Mouse (Mus musculus) intestine, postnatal 0 days (tissue): ENCODE measurements around the gene Them4. TPM values are rescaled to one million over a fixed set of nuclear protein-coding genes. Genes with fewer than 3 reads are reported as not detected.

Experiments
- ATAC-seq: fragments of 200-750 bp; cut with Nextera tagmentation; 2 replicates; pipeline ENCODE4 v1.8.0; 2017; ENCODE audit warnings: mild to moderate bottlenecking, moderate TSS enrichment, moderate library complexity
- H3K27ac ChIP-seq: fragments of 300-500 bp; sonication (generic); 2 replicates; pipeline ENCODE4 v1.5.1; 2014; ENCODE audit warnings: mild to moderate bottlenecking, low read depth, low read length, moderate library complexity
- H3K27me3 ChIP-seq: fragments of 300-500 bp; sonication (generic); replicated peaks from 2 replicates; pipeline ENCODE4 v1.6.1; 2014; ENCODE audit warnings: low read length, mixed read lengths; ENCODE audit not compliant: control insufficient read depth, insufficient read depth
- H3K36me3 ChIP-seq: fragments of 300-500 bp; sonication (generic); 2 replicates; pipeline ENCODE4 v1.6.1; 2014; ENCODE audit warnings: mild to moderate bottlenecking, moderate library complexity; ENCODE audit not compliant: control insufficient read depth, insufficient read depth
- H3K4me1 ChIP-seq: fragments of 300-500 bp; sonication (generic); replicated peaks from 2 replicates; pipeline ENCODE4 v1.6.1; 2014; ENCODE audit warnings: antibody characterized with exemption, low read length, mixed read lengths; ENCODE audit not compliant: control insufficient read depth, insufficient read depth
- H3K4me2 ChIP-seq: fragments of 300-500 bp; sonication (generic); replicated peaks from 2 replicates; pipeline ENCODE4 v1.6.1; 2014; ENCODE audit warnings: low read depth, mild to moderate bottlenecking, moderate library complexity
- H3K4me3 ChIP-seq: fragments of 300-500 bp; sonication (generic); 2 replicates; pipeline ENCODE4 v1.5.1; 2014; ENCODE audit warnings: low read depth, low read length
- H3K9ac ChIP-seq: fragments of 300-500 bp; sonication (generic); 2 replicates; pipeline ENCODE4 v1.6.1; 2014; ENCODE audit warnings: mild to moderate bottlenecking, low read depth, low read length
- H3K9me3 ChIP-seq: fragments of 300-500 bp; sonication (generic); 2 replicates; pipeline ENCODE4 v1.6.1; 2016; ENCODE audit warnings: mixed run types; ENCODE audit not compliant: control insufficient read depth
- CTCF ChIP-seq: sonication (generic); IDR thresholded peaks from 2 replicates; pipeline ENCODE4 v1.5.1; 2016; ENCODE audit warnings: low read depth, mild to moderate bottlenecking, control low read depth, antibody characterized with exemption, moderate library complexity
- WGBS: fragments of 180-500 bp; shearing (Covaris S2); extraction: QIAGEN DNeasy Blood & Tissue Kit; methylation state at CpG from one replicate; pipeline ENCODE4 v1.1.7; 2014; 5-methylcytosine and 5-hydroxymethylcytosine counted together
- polyA plus RNA-seq: library from polyadenylated mRNA; unstranded; fragments of >200 nt; fragmentation: Nextera tagmentation; extraction: Ambion mirVana; gene quantifications from 2 replicates; pipeline ENCODE4 v1.2.1, GENCODE M21; 2015

Gene Them4
- polyA plus RNA-seq, 1 experiment from 2014 or later, result 18.0 TPM

DNA sequence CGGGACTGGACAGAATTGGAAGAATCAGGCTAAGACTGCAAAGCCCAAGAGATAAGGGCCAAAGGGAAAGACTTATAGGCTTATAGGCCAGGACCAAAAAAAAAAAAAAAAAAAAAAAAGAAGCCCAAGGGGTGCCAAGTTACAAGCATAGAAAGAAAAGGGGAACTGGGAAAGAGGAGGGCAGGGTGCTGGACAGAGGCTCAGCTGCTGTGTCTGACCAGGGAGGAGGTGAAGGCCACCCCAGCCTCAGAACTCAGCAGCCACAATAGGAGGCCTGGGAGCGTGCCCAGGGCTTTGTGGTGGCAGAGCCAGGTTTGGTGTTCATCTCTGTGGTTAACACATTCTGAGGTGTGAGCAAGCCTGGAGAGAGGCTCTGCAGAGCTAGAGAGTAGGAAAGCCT, 65.3 kb downstream of the Them4 start:
- 74% methylated on average over 2 of the region's 2 CpGs for WGBS
- ATAC-seq, result no peak
- no peak overlapping the region for H3K4me3 ChIP-seq

DNA sequence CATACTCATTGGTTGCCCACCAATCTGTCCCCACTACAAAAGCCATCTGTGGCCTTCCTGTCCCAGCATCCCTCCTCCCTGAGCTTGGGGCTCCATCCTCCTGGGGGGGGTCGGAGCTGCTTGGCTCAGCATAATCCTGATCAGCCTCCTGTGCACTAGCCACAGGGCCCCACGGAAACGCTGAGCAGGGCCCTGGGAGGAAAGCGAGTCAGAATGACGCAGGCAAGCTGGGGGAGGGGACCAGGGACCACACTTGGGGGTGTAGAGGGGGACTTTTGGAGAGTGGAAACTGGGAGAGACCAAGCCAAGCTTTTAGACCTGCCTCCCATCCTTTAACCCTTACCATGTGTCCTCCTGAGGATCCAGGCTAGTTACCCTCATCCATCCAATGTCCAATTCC, 66.0 kb downstream of the Them4 start:
- H3K27me3 ChIP-seq, result no peaks in the 10 kb centered on the region
- H3K27ac ChIP-seq, result no peak overlapping the region
- no peaks in the 10 kb centered on the region for H3K9me3 ChIP-seq
- 57% methylated on average over 5 of the region's 5 CpGs for WGBS
- no peak overlapping the region for H3K4me3 ChIP-seq
- H3K9ac ChIP-seq, result no peak overlapping the region
- H3K36me3 ChIP-seq, result peaks cover 7% of the 10 kb centered on the region; the same call in 1 of the 2 replicates
- ATAC-seq, result no peak
- no peak for TF ChIP-seq CTCF
- H3K4me1 ChIP-seq, result peaks cover 11% of the 10 kb centered on the region; the same call in 1 of the 2 replicates
- H3K4me2 ChIP-seq, result no peak overlapping the region

More for the DNA sequence above, 65.3 kb downstream of the Them4 start:
- no peak overlapping the region for H3K27ac ChIP-seq
- H3K27me3 ChIP-seq, result no peaks in the 10 kb centered on the region
- H3K4me2 ChIP-seq, result peak overlapping the region; percentile 71; the same call in 1 of the 2 replicates
- H3K9ac ChIP-seq, result no peak overlapping the region
- no peaks in the 10 kb centered on the region for H3K9me3 ChIP-seq
- H3K4me1 ChIP-seq, result peaks cover 11% of the 10 kb centered on the region; the same call in 1 of the 2 replicates
- no peak for TF ChIP-seq CTCF
- H3K36me3 ChIP-seq, result peaks cover 7% of the 10 kb centered on the region; the same call in 1 of the 2 replicates

DNA sequence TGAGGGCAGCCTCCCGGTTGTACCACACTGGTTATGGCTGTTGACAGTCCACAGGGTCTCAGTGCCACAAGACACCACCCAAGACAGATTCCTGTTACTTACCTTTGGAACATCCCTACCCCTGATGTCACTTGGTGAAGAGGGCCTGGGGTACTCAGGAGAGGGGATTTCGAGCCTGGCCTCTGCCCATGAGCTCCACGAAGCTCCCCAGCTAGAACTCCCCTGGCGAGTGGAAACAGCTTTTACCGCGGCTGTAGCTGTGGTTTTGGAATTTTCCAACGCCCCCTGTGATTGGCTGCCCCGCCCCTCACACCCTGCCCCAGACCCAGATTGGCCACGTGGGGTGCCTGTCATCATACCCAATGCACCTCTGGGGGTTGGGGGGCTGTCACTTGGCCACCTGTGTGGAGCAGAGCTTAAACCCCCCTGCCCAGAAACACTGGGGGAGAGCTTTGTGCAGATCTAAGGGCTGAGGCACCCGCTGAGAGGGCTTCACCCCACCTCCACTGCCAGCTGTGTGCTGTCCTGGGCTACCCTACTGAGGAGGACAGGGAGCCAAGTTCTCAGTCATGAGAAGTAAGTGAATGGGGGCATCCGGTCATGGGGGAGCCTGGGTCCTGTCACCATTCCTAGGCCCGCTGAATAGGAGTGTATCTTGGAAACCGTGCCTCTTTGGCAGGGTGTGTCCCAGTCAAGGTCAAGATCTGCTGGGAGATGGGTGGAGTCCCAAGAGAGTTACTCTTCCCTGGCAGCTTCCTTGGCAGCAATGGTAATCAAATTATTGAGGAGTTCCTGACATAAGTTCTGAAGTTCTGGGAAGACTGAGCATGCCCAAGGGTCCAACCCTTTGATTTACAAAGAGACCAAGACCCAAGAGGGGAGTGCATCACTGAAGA, 67.4 kb downstream of the Them4 start:
- ATAC-seq, result no peak
- H3K36me3 ChIP-seq, result peaks cover 7% of the 10 kb centered on the region; the same call in 1 of the 2 replicates
- H3K27ac ChIP-seq, result no peak overlapping the region
- no peaks in the 10 kb centered on the region for H3K9me3 ChIP-seq
- H3K27me3 ChIP-seq, result no peaks in the 10 kb centered on the region
- 19% methylated on average over 13 of the region's 13 CpGs for WGBS
- peaks cover 11% of the 10 kb centered on the region; the same call in 1 of the 2 replicates for H3K4me1 ChIP-seq
- H3K4me2 ChIP-seq, result no peak overlapping the region
- no peak overlapping the region for H3K4me3 ChIP-seq
- TF ChIP-seq CTCF, result no peak
- no peak overlapping the region for H3K9ac ChIP-seq

DNA sequence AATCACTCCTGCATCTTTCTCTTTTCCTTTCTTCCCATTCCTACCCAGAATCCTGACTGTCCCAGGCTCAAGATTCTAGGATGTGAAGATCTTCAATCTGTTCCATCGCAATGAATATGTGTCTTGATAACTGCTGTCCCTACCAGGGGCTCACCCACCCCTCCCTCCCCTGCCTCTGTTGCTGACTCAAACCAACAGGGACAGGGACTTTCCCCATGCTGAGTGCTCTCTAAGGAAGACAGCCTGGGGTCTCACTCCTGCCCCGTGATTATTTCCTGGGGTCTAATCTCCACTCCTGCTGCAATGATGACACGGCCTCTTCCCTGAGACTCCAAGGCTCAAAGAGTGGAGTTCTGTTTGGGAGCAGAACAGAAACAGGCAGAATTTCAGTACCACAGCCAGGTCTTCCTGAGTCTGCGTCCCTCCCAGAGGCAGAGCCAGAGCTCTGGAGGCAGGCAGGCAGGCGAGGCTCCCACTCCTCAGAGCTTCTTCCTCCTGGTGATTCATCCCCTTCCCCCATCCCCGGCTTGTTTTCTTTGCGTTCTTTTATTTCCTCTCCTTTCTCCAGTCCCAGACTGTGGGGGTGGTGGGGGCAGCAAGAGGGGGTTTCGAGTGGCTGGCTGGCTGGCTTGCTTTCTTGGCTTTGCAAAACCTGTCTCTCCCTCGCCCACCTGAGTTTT, 70.1 kb downstream of the Them4 start:
- no peak for TF ChIP-seq CTCF
- no peak for ATAC-seq
- Histone ChIP-seq H3K4me3 (no peak overlapping the region), H3K27me3 (no peaks in the 10 kb centered on the region), H3K9me3 (no peaks in the 10 kb centered on the region), H3K4me1 (0 out of 2 replicates have a peak, but pooled peaks cover 3% of the 10 kb centered on the region), H3K27ac (no peak overlapping the region), H3K4me2 (no peak overlapping the region), H3K9ac (no peak overlapping the region), H3K36me3 (peaks cover 7% of the 10 kb centered on the region; the same call in 1 of the 2 replicates)
- 31% methylated on average over 9 of the region's 9 CpGs for WGBS

Other genes with a start within 250 kb of the Them4 start
- not detected in 2 replicates for gene Gm10697, start 237.4 kb upstream of the Them4 start, polyA plus RNA-seq
- gene Gm10696, start 131.9 kb upstream of the Them4 start, polyA plus RNA-seq, result not detected in 2 replicates
- not detected in 2 replicates for gene Gm5286, start 113.4 kb upstream of the Them4 start, polyA plus RNA-seq
- not detected in 2 replicates for gene Gm4778, start 46.1 kb upstream of the Them4 start, polyA plus RNA-seq
- not detected in 2 replicates for gene Them5, start 32.0 kb downstream of the Them4 start, polyA plus RNA-seq
- 0.65 and 0.87 TPM in 2 replicates for gene C2cd4d, start 52.3 kb downstream of the Them4 start, polyA plus RNA-seq
- 25.5 and 32.1 TPM in 2 replicates for gene Rorc, start 62.7 kb downstream of the Them4 start, polyA plus RNA-seq
- 0.68 and 0.86 TPM in 2 replicates for gene Lingo4, start 88.4 kb downstream of the Them4 start, polyA plus RNA-seq
- 5.6 and 6.2 TPM in 2 replicates for gene Tdrkh, start 103.2 kb downstream of the Them4 start, polyA plus RNA-seq
- gene Mrpl9, start 133.2 kb downstream of the Them4 start, polyA plus RNA-seq, result 33.5 and 35.2 TPM in 2 replicates
- gene Oaz3, start 133.8 kb downstream of the Them4 start, polyA plus RNA-seq, result 0.35 and 0.56 TPM in 2 replicates
- gene Celf3, start 168.2 kb downstream of the Them4 start, polyA plus RNA-seq, result 12.2 and 12.8 TPM in 2 replicates
- 3.5 and 3.9 TPM in 2 replicates for gene Riiad1, start 170.3 kb downstream of the Them4 start, polyA plus RNA-seq